Mouse (Mus musculus) embryonic facial prominence, embryonic 10.5 days (tissue): ENCODE measurements around the gene Gm10309. TPM values are rescaled to one million over a fixed set of nuclear protein-coding genes. Genes with fewer than 3 reads are reported as not detected.
A peak's percentile ranks its signal among the peaks of the same experiment; 100 is the strongest.

ENCODE experiments used
- DNase-seq: peaks from one replicate; pipeline ENCODE4 v3.0.0-alpha.2; 2017; ENCODE audit warnings: low spot score
- H3K27ac ChIP-seq: fragments of 300-500 bp; sonication (generic); replicated peaks from 2 replicates; pipeline ENCODE4 v1.5.1; 2016; ENCODE audit warnings: mild to moderate bottlenecking
- H3K27me3 ChIP-seq: fragments of 300-500 bp; sonication (generic); replicated peaks from 2 replicates; pipeline ENCODE4 v1.6.1; 2016; ENCODE audit warnings: low read depth, mild to moderate bottlenecking; ENCODE audit not compliant: poor library complexity, severe bottlenecking
- H3K36me3 ChIP-seq: fragments of 300-500 bp; sonication (generic); replicated peaks from 2 replicates; pipeline ENCODE4 v1.6.1; 2016; ENCODE audit warnings: mild to moderate bottlenecking, moderate library complexity
- H3K4me1 ChIP-seq: fragments of 300-500 bp; sonication (generic); 2 replicates; pipeline ENCODE4 v1.6.1; 2016
- H3K4me3 ChIP-seq: fragments of 300-500 bp; sonication (generic); 2 replicates; pipeline ENCODE4 v1.5.1; 2016; ENCODE audit warnings: mild to moderate bottlenecking, moderate library complexity
- H3K9me3 ChIP-seq: fragments of 300-500 bp; sonication (generic); 2 replicates; pipeline ENCODE4 v1.6.1; 2016; ENCODE audit warnings: mild to moderate bottlenecking
- WGBS: fragments of 180-500 bp; shearing (Covaris S2); methylation state at CpG from one replicate; pipeline ENCODE4 v1.1.7; 2016; 5-methylcytosine and 5-hydroxymethylcytosine counted together
- polyA plus RNA-seq: library from polyadenylated mRNA; unstranded; fragments of >200 nt; fragmentation: Nextera tagmentation; extraction: Ambion mirVana; gene quantifications from 2 replicates; pipeline ENCODE4 v1.2.1, GENCODE M21; 2016

Gm10309 gene
- polyA plus RNA-seq, 1 experiment from 2014 or later, result 0.10 TPM

GRCm38 (mm10) chr17:86506881-86507280, 1.8 kb upstream of the Gm10309 start:
- peaks cover 14% of the 10 kb centered on the region for H3K4me1 ChIP-seq
- no peak for DNase-seq
- no peaks in the 10 kb centered on the region for H3K9me3 ChIP-seq
- 63% methylated on average over 5 of the region's 5 CpGs for WGBS
- H3K4me3 ChIP-seq, result no peak overlapping the region
- no peaks in the 10 kb centered on the region for H3K27me3 ChIP-seq
- no peaks in the 10 kb centered on the region for H3K36me3 ChIP-seq
- H3K27ac ChIP-seq, result peak overlapping the region; percentile 37; the same call in 1 of the 2 replicates

- no peak overlapping the region for H3K4me3 ChIP-seq
- no peak overlapping the region for H3K27ac ChIP-seq
- no peaks in the 10 kb centered on the region for H3K36me3 ChIP-seq
- no peaks in the 10 kb centered on the region for H3K27me3 ChIP-seq
- peaks cover 35% of the 10 kb centered on the region for H3K4me1 ChIP-seq
- H3K9me3 ChIP-seq, result no peaks in the 10 kb centered on the region
- no peak for DNase-seq
- 93% methylated on average over 9 of the region's 9 CpGs for WGBS
These were observed 1.7 kb downstream of the Gm10309 start for GRCm38 (mm10) chr17:86503208-86503897.

- H3K27me3 ChIP-seq, result no peaks in the 10 kb centered on the region
- no peak for DNase-seq
- no peaks in the 10 kb centered on the region for H3K36me3 ChIP-seq
- H3K4me3 ChIP-seq, result no peak overlapping the region
- H3K9me3 ChIP-seq, result no peaks in the 10 kb centered on the region
- no peak overlapping the region for H3K27ac ChIP-seq
- peaks cover 26% of the 10 kb centered on the region for H3K4me1 ChIP-seq
- 89% methylated on average over 4 of the region's 4 CpGs for WGBS
These were observed 3.6 kb downstream of the Gm10309 start for GRCm38 (mm10) chr17:86501393-86501792.

- DNase-seq, result peak; percentile 48
- Histone ChIP-seq H3K27ac (peak overlapping the region; percentile 72), H3K4me3 (no peak overlapping the region), H3K4me1 (peaks cover 26% of the 10 kb centered on the region), H3K9me3 (no peaks in the 10 kb centered on the region), H3K36me3 (no peaks in the 10 kb centered on the region), H3K27me3 (no peaks in the 10 kb centered on the region)
- 54% methylated on average over 15 of the region's 15 CpGs for WGBS
These were observed 5.5 kb downstream of the Gm10309 start for GRCm38 (mm10) chr17:86499359-86500045.

GRCm38 (mm10) chr17:86497302-86497701, 7.7 kb downstream of the Gm10309 start:
- Histone ChIP-seq H3K27ac (no peak overlapping the region), H3K4me1 (peaks cover 37% of the 10 kb centered on the region), H3K4me3 (no peak overlapping the region), H3K36me3 (no peaks in the 10 kb centered on the region), H3K27me3 (no peaks in the 10 kb centered on the region), H3K9me3 (no peaks in the 10 kb centered on the region)
- DNase-seq, result no peak
- WGBS, result 75% methylated on average over 4 of the region's 4 CpGs

- 91% methylated on average over 9 of the region's 9 CpGs for WGBS
- H3K27me3 ChIP-seq, result no peaks in the 10 kb centered on the region
- no peak overlapping the region for H3K4me3 ChIP-seq
- H3K9me3 ChIP-seq, result no peaks in the 10 kb centered on the region
- H3K4me1 ChIP-seq, result peaks cover 37% of the 10 kb centered on the region
- DNase-seq, result peak; percentile 62
- H3K36me3 ChIP-seq, result no peaks in the 10 kb centered on the region
- H3K27ac ChIP-seq, result no peak overlapping the region
These were observed 8.8 kb downstream of the Gm10309 start for GRCm38 (mm10) chr17:86496123-86496771.

GRCm38 (mm10) chr17:86494895-86495294, 10.1 kb downstream of the Gm10309 start:
- 75% methylated on average over 6 of the region's 6 CpGs for WGBS
- peaks cover 31% of the 10 kb centered on the region for H3K4me1 ChIP-seq
- no peak for DNase-seq

GRCm38 (mm10) chr17:86494494-86494893, 10.5 kb downstream of the Gm10309 start:
- peaks cover 27% of the 10 kb centered on the region for H3K4me1 ChIP-seq
- WGBS, result 91% methylated on average over 6 of the region's 6 CpGs
- DNase-seq, result no peak

More at GRCm38 (mm10) chr17:86494895-86495294, 10.1 kb downstream of the Gm10309 start:
- Histone ChIP-seq H3K27ac (no peak overlapping the region), H3K36me3 (no peaks in the 10 kb centered on the region), H3K27me3 (no peaks in the 10 kb centered on the region), H3K4me3 (no peak overlapping the region), H3K9me3 (no peaks in the 10 kb centered on the region)

GRCm38 (mm10) chr17:86493891-86494420, 11.1 kb downstream of the Gm10309 start:
- Histone ChIP-seq H3K4me1 (peaks cover 22% of the 10 kb centered on the region), H3K9me3 (no peaks in the 10 kb centered on the region), H3K36me3 (no peaks in the 10 kb centered on the region), H3K4me3 (no peak overlapping the region), H3K27me3 (no peaks in the 10 kb centered on the region), H3K27ac (no peak overlapping the region)
- peak; percentile 40 for DNase-seq
- WGBS, result 61% methylated on average over 8 of the region's 8 CpGs

More at GRCm38 (mm10) chr17:86494494-86494893, 10.5 kb downstream of the Gm10309 start:
- Histone ChIP-seq H3K27ac (no peak overlapping the region), H3K4me3 (no peak overlapping the region), H3K27me3 (no peaks in the 10 kb centered on the region), H3K36me3 (no peaks in the 10 kb centered on the region), H3K9me3 (no peaks in the 10 kb centered on the region)

- Histone ChIP-seq H3K36me3 (no peaks in the 10 kb centered on the region), H3K4me3 (no peak overlapping the region), H3K27ac (no peak overlapping the region), H3K4me1 (peaks cover 11% of the 10 kb centered on the region), H3K27me3 (no peaks in the 10 kb centered on the region), H3K9me3 (no peaks in the 10 kb centered on the region)
- WGBS, result 89% methylated on average over 7 of the region's 7 CpGs
- DNase-seq, result no peak
These were observed 12.7 kb downstream of the Gm10309 start for GRCm38 (mm10) chr17:86492376-86492775.

- DNase-seq, result no peak
- peaks cover 11% of the 10 kb centered on the region for H3K4me1 ChIP-seq
- no peak overlapping the region for H3K4me3 ChIP-seq
- no peaks in the 10 kb centered on the region for H3K36me3 ChIP-seq
- no peak overlapping the region for H3K27ac ChIP-seq
- H3K9me3 ChIP-seq, result no peaks in the 10 kb centered on the region
- H3K27me3 ChIP-seq, result no peaks in the 10 kb centered on the region
- 88% methylated on average over 10 of the region's 10 CpGs for WGBS
These were observed 15.2 kb downstream of the Gm10309 start for GRCm38 (mm10) chr17:86489827-86490226.

- Histone ChIP-seq H3K4me3 (no peak overlapping the region), H3K27me3 (no peaks in the 10 kb centered on the region), H3K27ac (no peak overlapping the region), H3K36me3 (no peaks in the 10 kb centered on the region), H3K4me1 (peaks cover 4% of the 10 kb centered on the region), H3K9me3 (no peaks in the 10 kb centered on the region)
- no peak for DNase-seq
- 89% methylated on average over 3 of the region's 3 CpGs for WGBS
These were observed 17.6 kb downstream of the Gm10309 start for GRCm38 (mm10) chr17:86487450-86487849.
